Mouse (Mus musculus) lung, postnatal 0 days (tissue): ENCODE results near the gene Prdm5.

Experiments used
- CTCF ChIP-seq: IDR thresholded peaks from 2 replicates; pipeline ENCODE4 v1.5.1; 2016; ENCODE audit warnings: antibody characterized with exemption, mild to moderate bottlenecking
- EP300 ChIP-seq: IDR thresholded peaks from 2 replicates; pipeline ENCODE4 v1.6.1; 2016; ENCODE audit warnings: antibody characterized with exemption, mild to moderate bottlenecking, control low read depth

GRCm38 (mm10) chr6:65932776-65933175, 154.0 kb downstream of the Prdm5 start:
- TF ChIP-seq EP300 (no peak), CTCF (no peak)
